Mouse (Mus musculus): ENCODE results near the gene 1700102P08Rik.

The 1700102P08Rik gene

DNA sequence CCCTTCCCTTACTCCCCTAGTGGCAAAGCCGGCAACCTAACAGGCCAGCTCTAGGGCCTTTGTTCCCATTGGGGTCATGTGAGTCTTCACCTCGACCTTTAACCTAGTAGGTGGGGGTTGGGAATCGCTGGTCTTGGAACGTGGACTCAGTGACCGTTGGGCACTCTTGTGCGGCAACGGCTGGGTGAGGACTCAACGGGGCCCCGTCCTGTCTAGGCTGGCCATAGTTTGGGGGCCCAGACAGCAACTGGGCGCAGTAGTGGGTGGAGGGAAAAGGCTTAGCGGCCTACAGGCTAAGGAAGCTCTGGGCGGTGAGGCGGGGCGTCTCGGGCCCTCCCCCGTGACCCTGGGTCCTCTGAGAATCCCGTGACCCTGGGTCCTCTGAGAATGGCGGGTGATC lies at the start of gene 1700102P08Rik:
Gene 1700102P08Rik, plus strand, starts transcription at position 130 of the 400 bp plus-strand sequence.
- DNase-seq (ENCODE audit: low spot score in 2 of 2), result no peak

DNA sequence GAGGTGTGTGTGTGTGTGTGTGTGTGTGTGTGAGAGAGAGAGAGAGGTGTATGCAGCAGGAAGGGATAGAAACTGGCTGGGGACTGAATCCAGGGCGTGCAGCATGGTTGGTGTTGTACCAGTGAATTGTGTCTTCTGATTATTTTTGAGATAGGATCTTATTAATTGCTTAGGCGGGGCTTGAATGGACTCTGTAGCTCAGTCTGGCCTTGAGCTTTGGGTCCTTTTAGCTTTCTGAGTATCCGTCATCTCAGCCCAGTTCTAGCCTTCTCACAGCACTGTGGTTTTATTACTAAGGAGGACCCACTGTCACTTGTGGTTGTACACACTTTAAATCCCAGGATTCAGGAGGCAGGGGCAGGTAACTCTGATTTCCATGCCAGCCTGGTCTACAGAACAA lies 49.3 kb upstream of the 1700102P08Rik start:
- no peak for DNase-seq (ENCODE audit: low spot score in 2 of 2)

DNA sequence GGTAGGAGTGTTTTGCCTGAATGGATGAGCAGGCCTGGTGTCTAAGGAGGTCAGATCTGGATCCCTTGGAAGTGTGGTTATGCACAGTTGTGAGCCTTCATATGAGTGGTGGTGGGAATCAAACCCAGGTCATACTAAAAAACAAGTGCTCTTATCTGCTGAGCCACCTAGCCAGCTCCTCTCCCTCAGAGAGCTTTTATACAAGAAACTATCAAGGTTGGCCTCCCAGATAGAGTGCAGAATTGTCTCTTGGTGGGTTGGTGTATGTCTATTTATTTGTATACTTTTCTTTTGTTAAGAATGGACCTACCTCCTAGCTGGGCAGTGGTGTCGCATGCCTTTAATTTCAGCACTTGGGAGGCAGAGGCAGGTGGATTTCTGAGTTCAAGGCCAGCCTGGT lies 48.8 kb upstream of the 1700102P08Rik start:
- no peak for DNase-seq (ENCODE audit: low spot score in 2 of 2)

DNA sequence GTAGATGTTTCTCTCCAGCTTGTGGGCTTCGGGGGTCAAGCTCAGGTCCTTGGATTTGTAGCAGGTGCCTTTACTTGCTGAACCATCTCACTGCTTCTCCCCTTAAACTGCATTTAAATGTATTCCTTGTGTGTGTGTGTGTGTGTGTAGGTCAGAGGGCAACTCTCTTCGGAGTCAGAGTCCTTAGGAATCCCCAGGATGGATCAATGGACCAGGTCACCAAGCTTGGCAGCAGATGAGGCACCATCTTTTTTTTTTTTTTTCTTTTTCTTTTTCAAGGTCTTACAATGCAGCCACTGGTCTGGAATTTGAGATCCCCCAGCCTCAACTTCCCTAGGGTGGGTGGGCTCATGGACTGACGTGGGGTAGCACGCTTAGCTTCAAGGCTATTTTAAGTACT lies 48.1 kb upstream of the 1700102P08Rik start:
- DNase-seq (ENCODE audit: low spot score in 2 of 2), result no peak

DNA sequence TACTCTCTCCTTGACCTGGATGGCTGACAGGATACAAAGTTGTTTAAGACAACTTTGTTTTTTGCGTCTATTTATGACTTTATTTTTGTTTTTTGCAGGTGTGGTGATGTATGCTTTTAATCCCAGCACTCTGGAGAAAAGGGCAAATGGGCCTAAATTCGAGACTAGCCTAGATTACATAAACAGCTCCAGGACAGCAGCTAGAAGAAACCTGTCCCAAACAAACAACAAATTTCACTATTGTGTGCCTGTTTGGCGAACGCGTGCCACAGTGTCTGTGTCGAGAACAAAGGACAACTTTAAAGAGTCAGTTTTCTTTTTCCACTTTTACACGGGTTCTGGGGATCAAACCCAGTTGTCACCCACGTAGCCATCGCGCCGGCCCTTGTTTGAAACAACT lies 45.6 kb upstream of the 1700102P08Rik start:
- no peak for DNase-seq (ENCODE audit: low spot score in 2 of 2)

DNA sequence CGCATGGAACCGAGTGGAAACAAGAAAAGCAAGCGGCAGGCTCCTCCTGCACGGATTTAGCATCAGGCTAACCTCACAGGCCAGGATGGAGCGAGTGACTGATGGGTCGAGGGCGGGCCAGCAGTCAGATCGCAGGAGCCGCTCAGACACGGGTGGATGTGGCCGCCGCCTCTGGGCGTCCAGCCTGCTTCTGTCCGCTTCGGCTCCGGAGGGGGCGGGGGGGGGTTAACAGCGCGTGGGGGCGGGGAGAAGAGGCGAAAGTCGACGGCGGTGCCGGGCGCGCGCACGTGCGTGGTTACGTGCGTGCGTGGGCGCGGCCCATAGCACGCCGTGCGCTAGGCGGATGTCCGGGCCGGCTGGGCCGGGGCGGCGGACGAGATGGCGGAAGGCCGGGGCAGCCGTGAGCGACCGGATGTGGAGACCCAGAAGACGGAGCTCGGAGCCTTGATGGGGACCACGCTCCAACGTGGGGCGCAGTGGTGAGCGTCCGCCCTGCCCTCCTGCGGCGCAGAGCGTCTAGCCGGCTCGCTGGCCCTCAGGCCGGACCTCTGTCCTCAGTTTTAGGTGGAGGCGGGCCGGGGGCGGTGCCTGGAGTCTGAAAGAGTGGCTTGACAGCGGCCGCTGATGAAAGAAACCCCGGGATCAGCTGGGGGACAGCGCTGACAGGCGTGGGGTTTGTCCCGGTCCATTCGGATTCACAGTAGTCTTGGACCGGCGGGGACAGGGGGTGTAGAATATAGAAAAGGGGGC lies 44.9 kb upstream of the 1700102P08Rik start, which contains the start of gene Usp4:
Gene Usp4, plus strand, starts transcription at position 314 of the 750 bp plus-strand sequence.
- DNase-seq (ENCODE audit: low spot score in 2 of 2), result peak; percentile 77 to 86

DNA sequence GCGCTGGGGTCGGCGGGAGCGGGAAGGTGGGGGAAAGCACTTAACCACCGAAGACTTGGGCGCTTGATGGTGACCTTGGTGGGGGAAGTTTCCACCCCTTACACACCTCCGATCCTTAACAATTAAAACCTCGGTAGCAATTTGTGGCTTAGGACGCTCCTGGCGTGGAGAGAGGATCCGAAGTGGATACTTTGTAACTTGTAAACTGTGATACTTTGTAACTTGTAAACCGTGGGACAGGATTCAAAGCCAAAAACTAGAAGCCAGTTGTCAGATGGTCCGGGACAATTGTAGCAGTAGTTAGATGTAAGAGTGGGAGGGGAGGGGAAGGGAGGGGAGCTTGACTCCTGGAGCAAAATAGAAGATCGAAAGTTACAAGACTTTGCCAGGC lies 44.3 kb upstream of the 1700102P08Rik start:
- no peak for DNase-seq (ENCODE audit: low spot score in 2 of 2)

DNA sequence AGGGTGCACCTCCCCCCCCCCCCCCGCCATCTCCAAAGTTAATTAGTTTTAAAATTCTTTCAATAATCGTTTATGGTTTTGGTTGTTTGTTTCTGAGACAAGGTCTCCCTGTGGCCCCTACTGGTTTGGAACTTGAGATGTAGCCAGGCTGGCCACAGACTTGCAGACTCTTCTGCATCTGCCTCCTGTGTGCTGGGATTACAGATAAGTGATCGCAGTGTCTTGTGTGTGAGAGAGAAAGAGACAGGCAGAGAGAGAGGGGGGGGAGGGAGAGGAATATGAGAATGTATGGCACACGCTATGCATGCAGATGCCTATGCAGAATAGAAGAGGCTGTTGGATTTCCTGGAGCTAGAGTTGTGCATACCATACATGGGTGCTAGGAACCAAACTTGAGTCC lies 42.9 kb upstream of the 1700102P08Rik start:
- no peak for DNase-seq (ENCODE audit: low spot score in 2 of 2)

DNA sequence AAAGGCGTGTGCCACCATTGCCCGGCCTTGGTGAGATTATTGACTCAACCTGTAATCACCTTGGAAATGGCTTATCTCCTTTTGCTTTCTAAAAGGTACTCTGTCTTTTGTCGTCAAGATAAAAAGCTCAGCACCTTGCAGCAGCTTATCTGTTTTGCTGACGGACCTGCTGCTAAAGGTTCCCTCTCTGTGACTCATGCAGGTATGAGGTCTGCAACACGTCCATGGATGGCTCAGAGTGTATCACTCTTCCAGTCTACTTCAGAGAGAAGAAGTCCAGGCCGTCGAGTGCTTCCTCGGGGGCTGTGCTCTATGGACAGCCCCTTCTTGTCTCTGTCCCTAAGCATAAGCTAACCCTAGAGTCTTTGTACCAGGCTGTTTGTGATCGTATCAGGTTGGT lies 14.4 kb upstream of the 1700102P08Rik start:
- no peak for DNase-seq (ENCODE audit: low spot score in 2 of 2)

DNA sequence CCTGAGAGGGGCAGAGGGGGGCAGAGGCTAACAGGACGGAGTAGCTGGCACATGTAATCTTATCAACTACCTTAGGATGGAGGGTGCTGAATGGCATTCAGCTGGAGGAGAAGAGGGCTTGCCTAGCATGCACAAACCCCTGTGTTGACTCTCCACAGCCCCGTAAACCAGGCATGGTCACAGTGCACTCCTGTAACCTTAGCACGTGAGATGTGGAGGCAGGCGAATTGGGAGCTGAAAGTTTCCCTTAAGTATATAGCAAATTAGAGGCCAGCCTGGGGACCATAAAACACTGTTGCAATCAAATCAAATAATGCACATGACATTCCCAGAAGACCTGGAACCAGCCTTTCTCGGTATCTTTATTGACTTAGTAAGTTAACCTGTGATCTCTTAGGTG lies 13.9 kb upstream of the 1700102P08Rik start:
- no peak for DNase-seq (ENCODE audit: low spot score in 2 of 2)

DNA sequence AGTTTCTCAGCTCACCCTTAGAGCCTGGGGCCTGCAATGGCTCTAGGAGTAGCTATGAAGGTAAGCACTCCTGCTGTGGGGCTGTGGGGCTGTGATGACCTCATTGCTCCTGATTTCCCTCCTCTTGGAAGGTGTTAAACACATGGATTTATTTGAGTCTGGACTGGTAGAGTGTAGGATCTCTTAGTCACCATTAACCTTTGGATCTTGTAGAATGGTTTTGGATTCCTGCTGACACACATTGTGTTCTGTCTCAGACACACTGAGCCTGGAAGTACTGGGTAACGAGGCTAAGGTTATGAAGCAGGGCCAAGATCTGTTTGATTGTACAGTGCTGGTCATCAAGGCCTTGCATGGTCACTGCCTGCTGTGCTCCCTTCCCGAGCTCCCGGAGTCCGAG lies 13.3 kb upstream of the 1700102P08Rik start:
- no peak for DNase-seq (ENCODE audit: low spot score in 2 of 2)

DNA sequence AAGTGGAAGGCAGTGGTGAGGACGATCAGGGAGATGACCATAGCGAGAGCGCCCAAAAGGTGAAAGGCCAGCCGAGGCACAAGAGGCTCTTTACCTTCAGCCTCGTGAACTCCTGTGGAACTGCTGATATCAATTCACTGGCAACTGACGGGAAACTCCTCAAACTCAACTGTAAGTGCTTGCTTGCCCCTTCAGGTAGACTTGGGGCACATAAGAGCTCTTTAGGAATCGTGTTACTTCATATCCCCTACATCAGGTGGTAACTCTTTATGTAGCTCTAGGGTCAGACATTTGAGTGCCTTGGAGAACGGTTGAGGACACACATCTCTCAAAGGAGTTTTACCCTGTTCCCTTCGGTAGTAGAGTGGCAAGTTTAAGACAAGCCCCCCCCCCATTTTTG lies 11.2 kb upstream of the 1700102P08Rik start:
- no peak for DNase-seq (ENCODE audit: low spot score in 2 of 2)

DNA sequence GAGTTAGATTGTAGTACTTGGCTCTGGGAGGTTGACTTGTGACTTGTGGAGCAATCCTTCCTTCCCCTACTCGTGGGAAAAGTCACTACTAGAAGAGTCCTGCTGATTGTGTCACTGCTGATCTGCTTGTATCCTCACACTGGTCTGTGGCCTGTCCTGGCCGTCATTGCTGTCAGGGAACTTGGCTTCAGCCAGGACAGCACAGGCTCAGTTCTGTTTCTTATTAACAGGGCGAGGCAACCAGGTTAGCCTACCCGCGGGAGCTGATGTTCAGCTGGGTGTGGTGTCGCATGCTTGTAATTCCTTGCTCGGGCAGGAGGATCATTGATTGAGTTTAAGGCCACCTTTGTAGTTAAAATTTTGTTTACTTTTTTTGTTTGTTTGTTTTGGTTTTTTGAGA lies 7.6 kb upstream of the 1700102P08Rik start:
- DNase-seq (ENCODE audit: low spot score in 2 of 2), result no peak

DNA sequence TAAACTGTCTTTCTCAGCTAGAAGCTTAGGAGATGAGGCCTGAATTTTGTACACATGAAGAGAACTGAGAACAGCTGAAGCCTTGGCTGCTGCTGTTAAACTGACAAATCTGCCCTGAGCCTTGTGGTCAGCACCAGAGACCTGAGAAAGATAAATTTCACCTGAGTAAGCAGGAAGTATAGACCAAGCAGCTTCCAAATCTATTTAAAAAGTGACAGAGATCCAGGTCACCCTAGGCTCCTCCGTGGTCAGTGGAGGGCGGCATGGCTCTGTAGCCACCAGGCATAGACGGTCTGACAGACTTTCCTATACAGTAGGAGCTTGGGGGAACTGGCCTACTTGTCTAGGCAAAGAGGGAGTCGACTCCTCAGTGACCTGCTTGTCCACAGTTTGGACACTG lies 5.8 kb upstream of the 1700102P08Rik start:
- no peak for DNase-seq (ENCODE audit: low spot score in 2 of 2)

DNA sequence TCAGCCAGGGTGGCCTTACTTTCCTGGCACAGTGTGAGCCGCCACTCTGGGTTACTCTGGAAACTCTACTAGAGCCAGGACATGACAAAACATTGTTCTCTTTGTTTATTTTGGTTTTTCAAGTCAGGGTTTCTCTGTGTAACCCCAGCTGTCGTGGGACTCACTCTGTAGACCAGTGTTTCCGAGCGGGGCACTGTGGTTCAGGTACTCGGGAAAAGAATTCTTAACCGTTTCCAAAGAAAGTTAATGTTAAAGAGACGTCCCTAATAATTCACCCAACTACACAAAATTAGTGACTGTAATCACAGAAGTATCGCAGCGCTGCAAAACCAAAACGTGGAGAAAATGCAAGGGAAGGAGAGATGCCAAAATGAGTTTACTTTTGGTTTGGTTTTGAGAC lies 4.0 kb upstream of the 1700102P08Rik start:
- DNase-seq (ENCODE audit: low spot score in 2 of 2), result no peak

DNA sequence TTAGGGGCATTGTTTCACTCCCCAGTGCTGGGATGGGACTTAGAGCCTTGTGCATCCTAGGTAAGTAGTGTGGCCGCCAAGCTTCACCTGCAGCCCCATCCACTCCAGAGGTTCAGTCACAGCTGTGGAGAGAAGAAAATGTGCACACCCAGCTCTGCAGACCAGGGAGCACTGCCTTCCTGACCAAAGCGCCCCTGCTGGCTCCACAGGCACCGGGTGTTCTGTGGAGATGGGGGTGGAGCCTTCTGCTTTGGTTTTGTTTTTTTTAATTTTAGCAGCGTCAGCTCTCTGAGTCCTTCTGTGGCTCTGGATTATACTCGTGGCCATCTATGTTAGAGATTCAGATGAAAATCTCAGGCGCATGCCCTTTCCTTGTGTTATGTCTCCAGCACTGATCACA lies 3.4 kb upstream of the 1700102P08Rik start:
- no peak for DNase-seq (ENCODE audit: low spot score in 2 of 2)

DNA sequence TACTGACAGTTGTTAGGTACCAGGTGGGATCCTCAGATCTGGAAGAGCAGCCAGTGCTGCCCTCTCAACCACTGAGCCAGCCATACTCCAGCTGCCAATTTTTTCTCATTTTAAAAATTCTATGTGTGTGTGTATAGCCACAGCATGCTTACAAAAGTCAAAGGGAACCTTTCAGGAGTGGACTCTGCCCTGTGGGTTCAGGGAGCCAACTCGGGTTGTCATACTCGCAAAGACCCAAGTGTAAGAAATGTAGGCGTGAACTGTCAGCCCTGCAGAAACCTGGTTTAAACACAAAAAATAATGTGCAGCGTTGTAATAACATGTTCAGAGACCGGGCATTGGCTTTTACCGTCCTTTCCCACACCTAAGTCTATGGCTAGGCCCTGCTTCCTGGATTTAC lies 1.6 kb downstream of the 1700102P08Rik start:
- DNase-seq (ENCODE audit: low spot score in 2 of 2), result no peak

DNA sequence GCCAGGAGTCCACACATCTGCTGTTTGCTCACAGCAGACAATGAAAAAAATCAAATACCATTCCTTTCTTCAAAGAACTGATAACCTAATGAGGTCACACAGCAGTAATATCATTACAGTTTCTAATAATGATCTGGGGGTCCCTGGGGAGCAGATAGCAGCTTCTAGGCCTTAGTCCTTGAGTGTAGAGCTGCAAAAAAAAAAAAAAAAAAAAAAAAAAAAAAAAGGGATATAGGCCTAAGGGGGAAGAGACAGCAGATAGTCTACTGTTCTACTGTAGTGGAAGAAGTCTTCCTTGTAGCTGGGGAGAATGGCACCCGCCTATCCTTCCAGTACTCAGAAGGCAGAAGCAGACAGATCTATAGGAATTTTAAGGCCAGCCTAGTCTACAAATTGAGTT lies 2.8 kb downstream of the 1700102P08Rik start:
- no peak for DNase-seq (ENCODE audit: low spot score in 2 of 2)

DNA sequence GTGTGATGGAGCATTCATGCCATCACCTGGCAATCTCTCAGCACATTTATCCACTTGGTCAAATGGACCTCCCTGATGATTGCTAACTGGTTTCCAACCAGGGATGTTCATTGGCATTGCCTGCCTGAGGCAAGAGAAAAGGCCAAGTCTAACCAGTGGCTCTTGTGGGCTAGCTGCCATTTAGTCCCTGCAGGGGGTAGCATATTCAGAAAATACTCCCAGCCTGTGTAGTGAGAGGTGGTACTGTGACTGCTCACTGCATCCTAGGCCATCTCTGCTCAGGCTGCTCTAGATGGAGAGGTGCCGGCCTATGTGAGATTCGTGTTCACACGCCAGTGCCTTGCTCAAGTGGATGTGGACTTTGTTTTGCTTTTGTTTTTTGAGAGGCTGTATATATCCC lies 5.7 kb downstream of the 1700102P08Rik start:
- no peak for DNase-seq (ENCODE audit: low spot score in 2 of 2)

DNA sequence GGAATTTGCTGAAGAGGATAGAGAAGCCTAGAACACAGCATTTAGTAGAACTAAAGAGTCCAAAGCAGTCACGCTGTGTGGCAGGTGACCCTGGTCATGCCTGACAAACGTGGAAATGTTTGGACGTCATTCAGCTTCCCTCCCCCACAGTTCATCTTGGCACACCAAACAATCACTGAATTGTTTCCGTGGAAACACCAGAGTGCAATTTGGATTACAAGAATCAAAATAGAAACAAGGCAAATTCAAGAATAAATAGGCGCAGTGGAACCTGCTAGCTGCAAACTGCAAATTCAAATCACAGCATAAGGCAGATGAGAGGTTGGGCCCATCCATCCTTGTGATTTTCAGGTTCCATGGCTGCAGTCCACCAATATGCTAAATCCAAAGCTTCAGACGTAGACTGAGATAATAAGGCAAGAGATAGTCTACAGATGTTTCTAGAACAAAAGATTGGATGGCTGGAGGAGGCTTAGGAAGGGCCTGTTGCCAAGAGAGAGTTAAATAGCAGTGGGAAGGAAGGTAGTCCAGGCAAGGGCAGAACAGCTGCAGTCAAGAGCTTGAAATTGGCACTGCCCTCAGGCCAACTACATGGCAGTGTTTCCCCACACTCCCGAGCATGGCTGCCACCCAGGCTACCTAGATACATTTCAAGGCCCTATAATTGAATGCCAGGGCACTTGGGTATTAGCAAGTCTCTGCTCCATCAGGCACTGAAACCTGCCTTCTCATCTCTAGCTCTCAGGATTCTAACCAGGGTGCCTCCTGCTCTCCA lies 8.8 kb downstream of the 1700102P08Rik start:
- DNase-seq (ENCODE audit: low spot score in 2 of 2), result no peak

DNA sequence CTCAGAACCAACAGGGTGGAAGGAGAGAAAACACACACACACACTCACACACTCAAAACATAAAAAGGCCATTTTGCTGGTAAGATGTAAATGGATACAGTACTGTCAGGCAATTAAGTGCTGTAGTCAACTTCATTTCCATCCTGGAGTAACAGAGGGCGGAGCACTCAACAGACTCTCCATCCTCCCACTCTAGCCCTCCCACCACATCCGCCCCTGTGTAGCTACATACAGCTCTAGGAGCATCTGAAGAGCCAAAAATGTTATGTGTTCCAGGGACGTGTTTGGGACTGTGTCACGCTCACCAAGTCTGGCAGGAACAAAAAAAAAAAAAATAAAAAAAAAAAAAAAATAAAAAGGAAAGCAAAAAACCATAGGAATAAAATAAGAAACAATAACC lies 10.5 kb downstream of the 1700102P08Rik start:
- DNase-seq (ENCODE audit: low spot score in 2 of 2), result no peak

DNA sequence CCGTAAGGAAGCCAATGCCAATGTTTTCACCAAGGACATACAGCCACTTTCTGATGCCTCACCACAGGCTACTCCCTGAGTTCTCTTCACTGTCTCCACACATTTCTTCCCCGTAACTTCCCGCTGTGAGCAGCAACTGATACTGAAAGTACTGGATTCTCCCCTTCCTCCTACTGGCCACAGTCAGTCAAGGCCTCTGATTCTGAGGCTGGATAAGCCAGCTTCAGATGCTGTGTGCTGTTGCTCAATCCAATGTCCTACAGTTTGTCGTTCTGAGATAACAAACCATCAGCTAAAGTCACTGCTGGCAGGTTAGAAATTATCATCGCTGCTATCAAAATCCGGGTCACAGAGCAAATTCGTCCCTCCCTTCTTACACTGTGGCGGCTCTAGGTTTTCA lies 11.8 kb downstream of the 1700102P08Rik start:
- no peak for DNase-seq (ENCODE audit: low spot score in 2 of 2)

DNA sequence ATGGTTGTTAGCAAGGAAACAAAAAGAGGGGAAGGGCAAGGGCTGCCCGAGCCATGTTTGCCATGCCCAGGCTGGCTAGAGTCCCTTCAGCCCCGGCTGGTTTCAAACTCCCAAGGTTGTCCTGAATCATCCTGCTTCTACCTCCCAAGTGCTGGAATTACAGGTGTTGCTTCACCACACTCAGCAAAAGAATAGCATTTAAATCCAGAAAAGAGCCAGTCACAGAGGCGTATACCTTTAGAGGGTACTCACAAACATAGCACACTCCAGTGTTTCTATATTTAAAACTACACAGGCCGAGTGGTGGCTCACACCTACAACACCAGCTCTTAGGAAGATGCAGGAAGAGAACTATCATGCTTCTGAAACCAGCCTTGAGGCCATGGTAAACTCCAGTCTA lies 16.9 kb downstream of the 1700102P08Rik start:
- no peak for DNase-seq (ENCODE audit: low spot score in 2 of 2)

Data from spleen, postnatal 14 days (tissue).